ENCODE assay signal across 32 mouse cellular contexts in genomic region chr12:51768702-51769101, GRCm38 (mm10).
DNase-seq lines count a peak whose midpoint lies in the region; ATAC-seq and TF ChIP-seq lines count a peak whose summit lies in the region.
"Had no signal": no experiment of that assay in that cellular context is flagged by ENCODE, and none has a peak within 500 bp of the region (broad histone marks: within the 10 kb centered on the region; RNA-seq: fewer than 3 reads in every experiment).

No protein-coding gene starts in this region.

- H3K4me1 ChIP-seq in heart, embryonic 12.5 days (replicated peaks) = peaks cover 7% of the 10 kb centered on the region
- no peaks in the 10 kb centered on the region for H3K4me1 ChIP-seq in testis, adult 2 months (ENCODE audit: control insufficient read depth, insufficient read depth, low read length)
- H3K4me1 ChIP-seq: embryonic facial prominence, embryonic 13.5 days; limb, embryonic 15.5 days; midbrain, embryonic 10.5 days; midbrain, embryonic 15.5 days; neural tube, embryonic 12.5 days had no signal

- H3K4me2 ChIP-seq in heart, embryonic 12.5 days = no peak overlapping the region
- H3K4me2 ChIP-seq: embryonic facial prominence, embryonic 13.5 days; limb, embryonic 15.5 days; lung, embryonic 14.5 days; midbrain, embryonic 15.5 days; neural tube, embryonic 12.5 days had no signal

- DNase-seq in heart, adult 18-20 months = peak; percentile 23 to 35
- no peak for DNase-seq in testis, postnatal 14 days (ENCODE audit: low spot score)
- no peak for DNase-seq in adrenal gland, postnatal 36 days
- no peak for DNase-seq in Muller cell, postnatal 12 days (ENCODE audit: inconsistent ontology term)
- no peak for DNase-seq in cerebellum, adult 9-11 months
- DNase-seq: adrenal gland, adult 2 months; cerebellum, adult 11 months; cerebellum, adult 9-10 months; forebrain, postnatal 0 days; kidney, adult 8-10 months; layer of hippocampus, postnatal 36 days; left cerebral cortex, postnatal 4 days; lung, embryonic 14.5 days; right cerebral cortex, adult 18-20 months; spleen, adult 18-20 months; thymus, postnatal 4 days had no signal

- TF ChIP-seq POLR2A in testis, adult 2 months (IDR thresholded peaks at IDR 0.05; ENCODE audit: control insufficient read depth, low read depth, low read length) = no peak

- H3K27ac ChIP-seq in heart, embryonic 12.5 days (ENCODE audit: poor library complexity, severe bottlenecking) = no peak overlapping the region
- H3K27ac ChIP-seq in testis, adult 2 months (ENCODE audit: control insufficient read depth, insufficient read depth, low read depth, low read length) = no peak overlapping the region
- H3K27ac ChIP-seq: embryonic facial prominence, embryonic 13.5 days; kidney, postnatal 0 days; limb, embryonic 15.5 days; liver, embryonic 14.5 days; macrophage; midbrain, embryonic 10.5 days; midbrain, embryonic 15.5 days; neural tube, embryonic 12.5 days; stomach, postnatal 0 days had no signal

- H3K27me3 ChIP-seq in heart, embryonic 12.5 days (replicated peaks) = no peaks in the 10 kb centered on the region
- H3K27me3 ChIP-seq in testis, adult 2 months (ENCODE audit: control insufficient read depth, insufficient read depth, low read length) = no peaks in the 10 kb centered on the region
- H3K27me3 ChIP-seq: embryonic facial prominence, embryonic 13.5 days; limb, embryonic 15.5 days; midbrain, embryonic 15.5 days; neural tube, embryonic 12.5 days had no signal

- H3K4me3 ChIP-seq in heart, embryonic 12.5 days = no peak overlapping the region
- H3K4me3 ChIP-seq in testis, adult 2 months (ENCODE audit: control insufficient read depth, low read depth, low read length) = peak overlapping the region; percentile 58
- H3K4me3 ChIP-seq: embryonic facial prominence, embryonic 13.5 days; erythroblast, embryonic 14.5 days; limb, embryonic 15.5 days; midbrain, embryonic 10.5 days; midbrain, embryonic 15.5 days; myocyte; neural tube, embryonic 12.5 days had no signal

- H3K9ac ChIP-seq in heart, embryonic 12.5 days = no peak overlapping the region
- H3K9ac ChIP-seq: embryonic facial prominence, embryonic 13.5 days; forebrain, postnatal 0 days; limb, embryonic 15.5 days; liver, embryonic 14.5 days; lung, embryonic 14.5 days; midbrain, embryonic 15.5 days; neural tube, embryonic 12.5 days had no signal

- H3K36me3 ChIP-seq in heart, embryonic 12.5 days = peaks cover 51% of the 10 kb centered on the region
- peaks cover 3% of the 10 kb centered on the region for H3K36me3 ChIP-seq in testis, adult 2 months (ENCODE audit: control insufficient read depth, insufficient read depth, low read length)

- no peaks in the 10 kb centered on the region for H3K9me3 ChIP-seq in heart, embryonic 12.5 days (replicated peaks)
- H3K9me3 ChIP-seq: embryonic facial prominence, embryonic 13.5 days; limb, embryonic 15.5 days; midbrain, embryonic 10.5 days; midbrain, embryonic 15.5 days; neural tube, embryonic 12.5 days had no signal

- WGBS in heart, embryonic 12.5 days = 89% methylated on average over 15 of the region's 15 CpGs

- TF ChIP-seq CTCF in testis, adult 2 months (IDR thresholded peaks at IDR 0.05; ENCODE audit: control insufficient read depth, insufficient read depth, insufficient replicate concordance, low read depth, low read length) = no peak

- ATAC-seq in heart, embryonic 12.5 days (ENCODE audit: insufficient number of reproducible peaks, low FRiP score) = no peak
- ATAC-seq in megakaryocyte, adult 5-6 weeks (ENCODE audit: poor library complexity, severe bottlenecking) = peak; percentile 84
- ATAC-seq: activated CD4-positive, CD25-positive, alpha-beta regulatory T cell, adult 4 months; forebrain, postnatal 0 days; hindbrain, embryonic 16.5 days; midbrain, embryonic 15.5 days had no signal

Comparison
In these comparisons a context has a peak if more than half of its experiments do, and no peak if none do; other contexts are left out.
1. DNase-seq: peak in heart, adult 18-20 months (2 of 2); none in testis, postnatal 14 days (single experiment), adrenal gland, postnatal 36 days (0 of 2), Muller cell, postnatal 12 days (single experiment) and cerebellum, adult 9-11 months (single experiment).